Mouse (Mus musculus) CH12F3 (cell line): ENCODE data around the gene Pdia5.

ENCODE experiments used
- in situ Hi-C: fragments of 300-500 bp; cut with MboI; formaldehyde crosslinking; loops from 2 replicates; pipeline ENCODE4 v1.14.3; 2020; ENCODE audit warnings: low sequenced_read_pairs

The Pdia5 gene

GRCm38 (mm10) chr16:35363150-35364062 is 127.3 kb downstream of the Pdia5 start, which contains the start of gene Sec22a:
Gene Sec22a, minus strand, starts transcription at chr16:35363918.
- in situ Hi-C loops, result no loop called here

- in situ Hi-C loops, result no loop called here
These were observed 128.5 kb downstream of the Pdia5 start for GRCm38 (mm10) chr16:35362221-35362620.

GRCm38 (mm10) chr16:35360593-35360992 is 130.1 kb downstream of the Pdia5 start:
- in situ Hi-C loops, result no loop called here

- in situ Hi-C loops, result no loop called here
These were observed 133.2 kb downstream of the Pdia5 start for GRCm38 (mm10) chr16:35357449-35357848.
